Mouse (Mus musculus) stomach, postnatal 0 days (tissue): Measurements from ENCODE around the gene Rhebl1. TPM values are rescaled to one million over a fixed set of nuclear protein-coding genes. Genes with fewer than 3 reads are reported as not detected.

Experiments used
- ATAC-seq: fragments of 200-750 bp; cut with Nextera tagmentation; 2 replicates; pipeline ENCODE4 v1.8.0; 2017; ENCODE audit not compliant: low FRiP score, low TSS enrichment
- DNase-seq: peaks from one replicate; pipeline ENCODE4 v3.0.0-alpha.2; 2016; ENCODE audit warnings: low spot score
- H3K27ac ChIP-seq: fragments of 300-500 bp; sonication (generic); replicated peaks from 2 replicates; pipeline ENCODE4 v1.5.1; 2014; ENCODE audit warnings: mild to moderate bottlenecking, control low read depth
- H3K27me3 ChIP-seq: fragments of 300-500 bp; sonication (generic); 2 replicates; pipeline ENCODE4 v1.6.1; 2014; ENCODE audit warnings: low read length; ENCODE audit not compliant: control insufficient read depth, insufficient read depth
- H3K36me3 ChIP-seq: fragments of 300-500 bp; sonication (generic); 2 replicates; pipeline ENCODE4 v1.6.1; 2014; ENCODE audit warnings: low read length, mixed read lengths; ENCODE audit not compliant: control insufficient read depth, insufficient read depth
- H3K4me1 ChIP-seq: fragments of 300-500 bp; sonication (generic); replicated peaks from 2 replicates; pipeline ENCODE4 v1.6.1; 2014; ENCODE audit warnings: antibody characterized with exemption; ENCODE audit not compliant: control insufficient read depth, insufficient read depth
- H3K4me2 ChIP-seq: fragments of 300-500 bp; sonication (generic); replicated peaks from 2 replicates; pipeline ENCODE4 v1.6.1; 2014; ENCODE audit warnings: low read depth, mild to moderate bottlenecking, control low read depth, moderate library complexity
- H3K4me3 ChIP-seq: fragments of 300-500 bp; sonication (generic); 2 replicates; pipeline ENCODE4 v1.5.1; 2014; ENCODE audit warnings: low read depth, low read length, control low read depth
- H3K9ac ChIP-seq: fragments of 300-500 bp; sonication (generic); 2 replicates; pipeline ENCODE4 v1.6.1; 2014; ENCODE audit warnings: mild to moderate bottlenecking, low read length, control low read depth, mixed read lengths
- H3K9me3 ChIP-seq: fragments of 300-500 bp; sonication (generic); 2 replicates; pipeline ENCODE4 v1.6.1; 2016; ENCODE audit warnings: low read length; ENCODE audit not compliant: control insufficient read depth
- CTCF ChIP-seq: IDR thresholded peaks from 2 replicates; pipeline ENCODE4 v1.5.1; 2016; ENCODE audit warnings: antibody characterized with exemption, low read depth, mild to moderate bottlenecking, moderate library complexity
- EP300 ChIP-seq: optimal IDR thresholded peaks from 2 replicates; pipeline ENCODE3; 2016; ENCODE audit warnings: antibody characterized with exemption
- WGBS: fragments of 180-500 bp; shearing (Covaris S2); extraction: QIAGEN DNeasy Blood & Tissue Kit; methylation state at CpG from one replicate; pipeline ENCODE4 v1.1.7; 2014; 5-methylcytosine and 5-hydroxymethylcytosine counted together
- polyA plus RNA-seq: library from polyadenylated mRNA; unstranded; fragments of >200 nt; fragmentation: Nextera tagmentation; extraction: Ambion mirVana; gene quantifications from 2 replicates; pipeline ENCODE4 v1.2.1, GENCODE M21; 2015

Rhebl1 gene
- polyA plus RNA-seq, 1 experiment from 2014 or later: 4.1 TPM

DNA sequence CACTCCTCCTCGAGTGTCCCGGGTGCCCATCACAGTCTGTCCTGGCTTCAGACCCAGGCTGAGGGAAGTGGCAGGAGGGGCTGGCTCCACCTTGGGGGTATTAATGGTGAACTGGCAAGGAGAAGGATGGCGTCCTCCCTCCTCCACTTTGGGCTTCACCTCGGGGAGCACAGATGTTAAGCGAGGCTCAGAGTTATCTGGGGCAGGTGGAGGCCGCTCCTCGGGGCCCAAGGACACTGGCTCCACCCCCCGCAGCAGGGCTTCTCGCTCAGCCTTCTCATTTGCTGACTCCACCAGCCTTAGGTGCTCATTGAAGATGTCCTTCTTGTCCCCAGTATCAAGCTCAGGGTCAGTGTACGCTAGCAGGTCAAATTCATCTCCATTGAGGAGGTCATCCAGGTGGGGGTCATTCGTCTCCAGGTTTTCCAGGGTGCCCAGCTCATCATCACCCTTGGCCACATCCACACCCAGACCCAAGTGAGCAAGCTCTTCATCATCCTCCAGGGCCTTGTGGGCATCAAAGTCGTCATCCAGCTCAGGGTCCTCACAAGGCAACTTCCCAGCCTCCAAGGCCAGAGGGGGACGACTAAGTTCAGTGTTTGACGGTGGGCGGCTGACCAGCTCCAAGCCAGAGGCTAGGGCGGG lies 44.3 kb downstream of the Rhebl1 start:
- H3K4me2 ChIP-seq: no peak overlapping the region
- no peaks in the 10 kb centered on the region for H3K27me3 ChIP-seq
- H3K4me1 ChIP-seq: no peaks in the 10 kb centered on the region
- DNase-seq (no peak), ATAC-seq (no peak)
- TF ChIP-seq EP300 (no peak), CTCF (no peak)
- no peak overlapping the region for H3K4me3 ChIP-seq
- no peak overlapping the region for H3K27ac ChIP-seq
- H3K9ac ChIP-seq: no peak overlapping the region
- H3K36me3 ChIP-seq: peaks cover 74% of the 10 kb centered on the region
- no peaks in the 10 kb centered on the region for H3K9me3 ChIP-seq
- 82% methylated on average over 16 of the region's 16 CpGs for WGBS

DNA sequence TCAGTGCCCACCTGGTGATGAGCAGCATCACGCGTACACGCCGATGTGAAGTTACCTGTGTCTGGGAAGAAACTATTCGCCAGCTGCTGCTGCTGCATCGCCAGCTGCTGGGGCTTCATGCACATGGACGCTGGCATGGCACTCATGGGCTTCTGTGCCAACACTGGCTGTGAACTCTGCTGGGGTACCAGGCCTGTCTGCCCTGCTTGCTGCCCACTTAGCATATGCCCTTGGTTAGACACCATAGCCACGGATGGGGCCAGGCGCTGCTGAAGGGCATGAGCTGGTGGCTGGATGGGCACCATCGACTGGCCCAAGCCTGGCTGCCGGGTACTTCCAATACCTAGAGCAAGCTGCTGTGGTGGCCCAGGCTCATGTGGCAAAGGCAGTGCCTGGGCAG lies 45.2 kb downstream of the Rhebl1 start:
- Histone ChIP-seq H3K27ac (no peak overlapping the region), H3K4me1 (no peaks in the 10 kb centered on the region), H3K4me3 (no peak overlapping the region), H3K27me3 (no peaks in the 10 kb centered on the region), H3K9ac (no peak overlapping the region), H3K9me3 (no peaks in the 10 kb centered on the region), H3K36me3 (peaks cover 73% of the 10 kb centered on the region), H3K4me2 (no peak overlapping the region)
- WGBS: 96% methylated on average over 10 of the region's 11 CpGs
- TF ChIP-seq CTCF: no peak
- no peak for DNase-seq
- ATAC-seq: no peak

DNA sequence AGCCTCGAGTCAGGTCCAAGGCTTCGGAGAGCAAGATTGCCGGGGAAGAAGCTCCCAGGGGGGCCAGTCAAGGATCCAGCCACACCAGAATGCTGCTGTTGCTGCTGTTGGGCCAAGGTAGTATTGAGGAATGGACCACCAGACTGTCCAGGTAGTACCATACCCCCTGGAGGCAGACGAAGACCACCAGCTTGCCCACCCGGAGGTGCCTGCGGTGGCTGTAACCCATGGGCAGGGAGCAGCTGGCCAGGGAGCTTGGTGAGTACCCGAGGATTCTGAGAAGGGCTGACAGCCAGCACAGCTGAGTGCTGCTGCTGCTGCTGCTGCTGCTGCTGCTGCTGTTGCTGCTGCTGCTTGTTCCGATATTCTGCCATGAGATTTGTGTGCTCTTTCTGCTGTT lies 48.2 kb downstream of the Rhebl1 start:
- Histone ChIP-seq H3K4me1 (no peaks in the 10 kb centered on the region), H3K36me3 (peaks cover 68% of the 10 kb centered on the region), H3K9ac (no peak overlapping the region), H3K4me3 (no peak overlapping the region), H3K9me3 (no peaks in the 10 kb centered on the region), H3K27me3 (no peaks in the 10 kb centered on the region), H3K4me2 (no peak overlapping the region), H3K27ac (no peak overlapping the region)
- ATAC-seq (no peak), DNase-seq (no peak)
- no peak for TF ChIP-seq CTCF
- TF ChIP-seq EP300: no peak
- WGBS: 81% methylated on average over 6 of the region's 8 CpGs

DNA sequence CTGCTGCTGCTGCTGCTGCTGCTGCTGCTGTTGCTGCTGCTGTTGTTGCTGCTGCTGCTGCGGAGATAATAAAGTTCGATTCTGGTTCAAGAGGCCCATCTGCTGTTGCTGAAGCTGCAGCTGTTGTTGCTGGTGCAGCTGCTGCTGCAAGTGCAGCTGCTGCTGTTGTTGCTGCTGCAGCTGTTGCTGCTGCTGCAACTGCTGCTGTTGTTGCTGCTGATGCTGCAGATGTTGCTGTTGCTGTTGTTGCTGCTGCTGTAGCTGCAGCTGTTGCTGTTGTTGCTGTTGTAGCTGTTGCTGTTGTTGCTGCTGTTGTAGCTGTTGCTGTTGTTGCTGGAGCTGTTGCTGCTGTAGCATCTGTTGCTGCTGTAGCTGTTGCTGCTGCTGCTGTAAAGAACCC lies 49.2 kb downstream of the Rhebl1 start:
- Histone ChIP-seq H3K4me1 (no peaks in the 10 kb centered on the region), H3K27ac (no peak overlapping the region), H3K9ac (no peak overlapping the region), H3K4me3 (no peak overlapping the region), H3K36me3 (peaks cover 71% of the 10 kb centered on the region), H3K27me3 (no peaks in the 10 kb centered on the region), H3K4me2 (no peak overlapping the region), H3K9me3 (no peaks in the 10 kb centered on the region)
- ATAC-seq (no peak), DNase-seq (no peak)
- 77% methylated on average over 2 of the region's 2 CpGs for WGBS
- TF ChIP-seq EP300 (no peak), CTCF (no peak)

DNA sequence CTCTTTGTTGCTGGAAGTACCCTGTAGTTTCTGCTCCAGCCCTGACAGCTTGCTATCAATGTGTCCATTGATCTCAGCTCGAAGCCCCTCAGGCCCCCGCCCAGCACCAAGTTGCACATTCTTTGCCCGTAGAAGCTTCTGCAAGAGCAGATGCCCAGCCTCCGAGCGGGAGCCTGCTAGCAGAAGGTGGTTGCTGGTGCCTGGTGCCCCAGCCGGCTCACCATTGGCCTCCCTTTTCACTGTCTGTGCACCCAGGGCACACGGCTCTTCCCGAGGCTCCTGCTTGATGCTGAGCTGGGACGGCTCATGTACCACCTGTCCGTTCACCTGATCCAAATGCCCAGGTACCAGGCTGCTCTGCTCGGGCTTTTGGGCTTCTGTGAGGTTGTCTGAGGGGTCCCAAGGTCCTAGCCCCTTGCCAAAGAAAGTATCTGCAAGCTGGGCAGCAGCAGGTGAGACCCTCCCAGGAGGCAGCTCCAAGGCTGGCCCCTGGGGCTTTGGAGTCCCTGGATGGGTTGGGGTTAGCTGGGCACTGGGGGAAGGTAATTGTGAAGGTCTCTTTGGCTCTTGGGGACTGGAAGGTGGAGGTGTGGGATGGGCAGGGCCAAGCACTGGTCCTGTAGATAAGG lies 50.6 kb downstream of the Rhebl1 start:
- Histone ChIP-seq H3K4me1 (no peaks in the 10 kb centered on the region), H3K27me3 (no peaks in the 10 kb centered on the region), H3K4me3 (no peak overlapping the region), H3K27ac (no peak overlapping the region), H3K9me3 (no peaks in the 10 kb centered on the region), H3K9ac (no peak overlapping the region), H3K4me2 (no peak overlapping the region), H3K36me3 (peaks cover 69% of the 10 kb centered on the region)
- WGBS: 91% methylated on average over 11 of the region's 11 CpGs
- no peak for DNase-seq
- TF ChIP-seq CTCF: no peak
- TF ChIP-seq EP300: no peak
- no peak for ATAC-seq

DNA sequence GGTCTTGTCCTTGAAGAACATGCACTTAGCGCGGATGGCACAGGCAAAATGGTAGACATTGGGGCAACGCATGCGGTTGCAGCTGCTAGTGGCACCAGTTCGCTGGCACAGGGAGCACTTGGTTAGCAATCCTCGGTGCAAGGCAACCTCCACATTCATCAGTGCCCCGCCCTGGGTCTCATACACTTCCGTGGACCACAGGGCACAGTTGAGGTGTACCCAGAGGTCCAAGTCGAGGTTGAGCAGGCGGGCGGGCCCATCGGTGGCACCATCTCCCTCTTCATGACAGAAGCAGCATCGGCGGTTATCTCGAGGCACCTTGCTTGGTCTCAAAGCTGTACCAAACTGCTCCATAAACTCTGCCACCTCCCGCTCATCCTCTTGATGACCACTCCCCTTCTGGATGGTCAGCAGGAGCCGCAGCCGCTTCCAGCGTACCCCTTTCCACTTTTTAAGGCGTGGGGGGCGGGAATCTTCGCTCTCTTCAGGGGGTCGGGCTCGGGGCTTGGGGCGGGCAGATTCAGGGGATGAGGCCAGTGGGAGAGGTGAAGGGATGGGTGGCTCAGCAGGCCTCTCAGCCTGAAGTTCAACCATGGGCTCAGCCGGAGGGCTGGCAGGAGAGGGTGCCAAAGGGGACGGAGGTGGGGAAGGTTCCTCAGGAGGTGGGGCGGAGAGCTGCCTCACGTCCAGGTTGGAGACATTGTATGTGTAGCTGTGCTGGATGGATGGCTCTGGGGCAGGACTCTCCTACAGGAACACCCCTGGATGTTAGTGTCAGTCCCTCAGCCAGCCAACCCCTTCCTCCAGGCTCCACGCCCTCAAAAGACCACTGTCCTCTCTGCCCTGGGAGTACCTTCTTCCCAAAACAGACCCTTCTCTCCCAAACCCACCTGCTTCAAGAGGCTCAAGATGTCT lies 54.4 kb downstream of the Rhebl1 start:
- WGBS: 90% methylated on average over 30 of the region's 30 CpGs
- TF ChIP-seq CTCF (no peak), EP300 (no peak)
- no peaks in the 10 kb centered on the region for H3K27me3 ChIP-seq
- DNase-seq: no peak
- H3K4me3 ChIP-seq: no peak overlapping the region
- no peaks in the 10 kb centered on the region for H3K4me1 ChIP-seq
- ATAC-seq: no peak
- H3K4me2 ChIP-seq: no peak overlapping the region
- no peak overlapping the region for H3K27ac ChIP-seq
- H3K9ac ChIP-seq: no peak overlapping the region
- H3K36me3 ChIP-seq: peaks cover 66% of the 10 kb centered on the region
- H3K9me3 ChIP-seq: no peaks in the 10 kb centered on the region
